Mouse (Mus musculus): ENCODE measurements around the gene Chrdl2. TPM values are rescaled to one million over a fixed set of nuclear protein-coding genes. Genes with fewer than 3 reads are reported as not detected.

Chrdl2 gene
- total RNA-seq, 1 experiment = 0.36 TPM

DNA sequence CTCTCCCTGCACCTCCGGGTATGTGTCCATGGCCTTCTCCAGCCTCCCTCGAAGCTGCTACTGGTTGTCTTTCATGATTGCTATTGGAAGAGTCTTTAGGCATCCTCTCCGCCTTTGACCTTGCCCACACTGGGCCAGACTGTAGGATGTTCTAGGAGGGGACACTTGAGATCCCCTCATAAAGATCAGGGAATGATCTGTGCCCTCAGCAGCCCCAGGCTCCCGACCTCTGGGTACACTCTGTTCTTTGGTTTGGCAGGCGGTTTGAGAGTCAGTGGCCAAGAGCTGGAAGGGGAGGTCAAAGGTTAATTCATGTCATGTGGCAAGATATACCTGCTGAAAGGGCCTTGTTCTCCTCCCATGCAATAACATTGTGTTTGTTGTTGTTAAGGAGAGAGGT, 4.7 kb downstream of the Chrdl2 start:
- no peak for TF ChIP-seq ZNF384 (IDR thresholded peaks at IDR 0.05; ENCODE audit: low read depth, low read length)
- no peak for TF ChIP-seq ZC3H11A (IDR thresholded peaks at IDR 0.05; ENCODE audit: borderline replicate concordance, low read depth, low read length)
- no peak for TF ChIP-seq MAFK (IDR thresholded peaks at IDR 0.05; ENCODE audit: insufficient read depth, low read depth, low read length)
- no peak for TF ChIP-seq HCFC1 (IDR thresholded peaks at IDR 0.05; ENCODE audit: borderline replicate concordance, insufficient read depth, low read length)
- TF ChIP-seq CHD2 (IDR thresholded peaks at IDR 0.05; ENCODE audit: low read depth, low read length) = no peak
- DNase-seq (ENCODE audit: low read depth, low spot score) = no peak
- Histone ChIP-seq H3K27ac (ENCODE audit: insufficient read depth, low read depth, low read length, poor library complexity, severe bottlenecking) (no peak overlapping the region), H3K9me3 (ENCODE audit: control insufficient read depth, insufficient read depth, low read depth, low read length) (no peaks in the 10 kb centered on the region), H3K9ac (ENCODE audit: insufficient read depth, low read depth, low read length, poor library complexity, severe bottlenecking) (no peak overlapping the region), H3K36me3 (ENCODE audit: control insufficient read depth, insufficient read depth, low read length, poor library complexity, severe bottlenecking) (no peaks in the 10 kb centered on the region), H3K4me1 (ENCODE audit: control insufficient read depth in 2 of 2, insufficient read depth in 2 of 2, low read length in 2 of 2, poor library complexity in 1 of 2) (no peaks in the 10 kb centered on the region; a peak in 1 of 4 replicates), H3K4me3 (ENCODE audit: insufficient read depth in 1 of 2, low read depth in 1 of 2, low read length in 2 of 2, poor library complexity in 1 of 2, severe bottlenecking in 1 of 2) (no peak overlapping the region)
- in situ Hi-C loops (cut with MboI; ENCODE audit: low sequenced_read_pairs in 2 of 2, unreplicated experiment in 2 of 2) = no loop called here

DNA sequence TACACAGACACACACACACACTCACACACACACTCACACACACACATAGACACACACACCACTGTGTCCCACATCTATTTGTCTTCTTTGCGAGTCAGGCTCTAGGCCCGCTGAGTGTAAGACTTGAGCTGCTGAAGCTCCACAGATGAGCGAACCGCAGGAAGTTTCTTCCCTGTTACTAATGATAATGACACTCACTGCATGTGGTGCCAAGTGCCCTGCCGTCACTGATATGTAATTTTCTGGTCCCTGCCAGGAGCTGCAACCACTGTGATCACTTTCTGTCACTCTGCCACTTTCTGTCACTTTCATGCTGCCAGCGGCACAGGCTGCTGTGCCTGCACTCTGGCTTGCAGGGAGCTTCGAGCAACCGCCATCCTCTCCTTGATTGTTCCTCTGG, 6.1 kb downstream of the Chrdl2 start:
- Histone ChIP-seq H3K9me3 (ENCODE audit: control insufficient read depth, insufficient read depth, low read depth, low read length) (no peaks in the 10 kb centered on the region), H3K9ac (ENCODE audit: insufficient read depth, low read depth, low read length, poor library complexity, severe bottlenecking) (no peak overlapping the region), H3K4me1 (ENCODE audit: control insufficient read depth in 2 of 2, insufficient read depth in 2 of 2, low read length in 2 of 2, poor library complexity in 1 of 2) (no peaks in the 10 kb centered on the region; a peak in 1 of 4 replicates), H3K36me3 (ENCODE audit: control insufficient read depth, insufficient read depth, low read length, poor library complexity, severe bottlenecking) (no peaks in the 10 kb centered on the region), H3K27ac (ENCODE audit: insufficient read depth, low read depth, low read length, poor library complexity, severe bottlenecking) (no peak overlapping the region), H3K4me3 (ENCODE audit: insufficient read depth in 1 of 2, low read depth in 1 of 2, low read length in 2 of 2, poor library complexity in 1 of 2, severe bottlenecking in 1 of 2) (no peak overlapping the region)
- DNase-seq (ENCODE audit: low read depth, low spot score) = no peak
- TF ChIP-seq ZC3H11A (IDR thresholded peaks at IDR 0.05; ENCODE audit: borderline replicate concordance, low read depth, low read length) (no peak), HCFC1 (IDR thresholded peaks at IDR 0.05; ENCODE audit: borderline replicate concordance, insufficient read depth, low read length) (no peak), MAFK (IDR thresholded peaks at IDR 0.05; ENCODE audit: insufficient read depth, low read depth, low read length) (no peak), ZNF384 (IDR thresholded peaks at IDR 0.05; ENCODE audit: low read depth, low read length) (no peak), CHD2 (IDR thresholded peaks at IDR 0.05; ENCODE audit: low read depth, low read length) (no peak)
- in situ Hi-C loops (cut with MboI; ENCODE audit: low sequenced_read_pairs in 2 of 2, unreplicated experiment in 2 of 2) = no loop called here

DNA sequence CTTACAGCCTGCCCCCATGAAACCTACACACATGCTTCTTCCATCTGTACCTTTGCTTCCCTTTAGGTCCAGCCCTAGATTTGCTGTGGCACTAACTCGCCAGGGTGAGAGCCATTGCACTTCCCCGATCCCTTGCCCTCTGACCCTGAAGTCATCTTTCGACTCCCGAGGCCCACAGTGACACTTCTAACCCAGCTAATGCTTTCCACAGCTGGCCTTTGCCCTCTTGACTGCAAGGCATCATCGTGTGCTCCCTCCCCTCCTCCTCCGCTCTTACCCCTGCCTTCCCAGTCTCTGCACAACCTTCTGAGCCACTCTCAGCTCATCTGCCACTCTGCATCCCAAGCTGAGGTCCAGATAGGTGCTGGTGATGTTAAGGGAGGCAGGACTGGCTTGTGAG, 6.5 kb downstream of the Chrdl2 start:
- DNase-seq (ENCODE audit: low read depth, low spot score) = no peak
- TF ChIP-seq MAFK (IDR thresholded peaks at IDR 0.05; ENCODE audit: insufficient read depth, low read depth, low read length) = no peak
- TF ChIP-seq ZC3H11A (IDR thresholded peaks at IDR 0.05; ENCODE audit: borderline replicate concordance, low read depth, low read length) = no peak
- no peak for TF ChIP-seq HCFC1 (IDR thresholded peaks at IDR 0.05; ENCODE audit: borderline replicate concordance, insufficient read depth, low read length)
- no peak for TF ChIP-seq ZNF384 (IDR thresholded peaks at IDR 0.05; ENCODE audit: low read depth, low read length)
- TF ChIP-seq CHD2 (IDR thresholded peaks at IDR 0.05; ENCODE audit: low read depth, low read length) = no peak
- Histone ChIP-seq H3K36me3 (ENCODE audit: control insufficient read depth, insufficient read depth, low read length, poor library complexity, severe bottlenecking) (no peaks in the 10 kb centered on the region), H3K9ac (ENCODE audit: insufficient read depth, low read depth, low read length, poor library complexity, severe bottlenecking) (no peak overlapping the region), H3K9me3 (ENCODE audit: control insufficient read depth, insufficient read depth, low read depth, low read length) (no peaks in the 10 kb centered on the region), H3K4me1 (ENCODE audit: control insufficient read depth in 2 of 2, insufficient read depth in 2 of 2, low read length in 2 of 2, poor library complexity in 1 of 2) (no peaks in the 10 kb centered on the region; a peak in 1 of 4 replicates), H3K4me3 (ENCODE audit: insufficient read depth in 1 of 2, low read depth in 1 of 2, low read length in 2 of 2, poor library complexity in 1 of 2, severe bottlenecking in 1 of 2) (no peak overlapping the region), H3K27ac (ENCODE audit: insufficient read depth, low read depth, low read length, poor library complexity, severe bottlenecking) (no peak overlapping the region)
- in situ Hi-C loops (cut with MboI; ENCODE audit: low sequenced_read_pairs in 2 of 2, unreplicated experiment in 2 of 2) = no loop called here

DNA sequence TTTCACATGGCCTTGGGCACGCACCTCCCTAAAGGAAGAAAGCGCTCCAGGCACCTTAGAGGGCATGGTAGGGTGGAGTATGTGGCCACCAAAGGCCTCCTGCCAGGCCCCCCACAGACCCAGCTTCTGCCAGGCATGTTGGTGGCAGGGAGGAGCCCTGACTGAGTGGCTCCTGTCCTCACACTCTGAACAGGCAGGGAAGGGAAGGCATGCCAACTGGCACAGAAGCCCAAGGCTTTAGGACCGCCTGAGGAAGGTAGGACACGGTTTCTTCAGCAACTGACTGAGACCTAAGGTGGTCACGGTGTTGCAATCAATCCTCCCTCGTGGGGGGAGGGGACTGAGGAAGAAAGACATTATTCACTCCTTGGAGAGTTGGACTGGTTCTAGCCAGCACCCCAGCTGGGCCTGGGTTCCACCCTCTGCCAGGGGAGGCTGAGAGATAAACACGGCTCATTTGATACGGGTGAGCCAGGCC, 8.2 kb downstream of the Chrdl2 start:
- H3K4me1 ChIP-seq (ENCODE audit: control insufficient read depth in 2 of 2, insufficient read depth in 2 of 2, low read length in 2 of 2, poor library complexity in 1 of 2) = no peaks in the 10 kb centered on the region; a peak in 1 of 4 replicates
- H3K9ac ChIP-seq (ENCODE audit: insufficient read depth, low read depth, low read length, poor library complexity, severe bottlenecking) = no peak overlapping the region
- no peak overlapping the region for H3K27ac ChIP-seq (ENCODE audit: insufficient read depth, low read depth, low read length, poor library complexity, severe bottlenecking)
- no peaks in the 10 kb centered on the region for H3K36me3 ChIP-seq (ENCODE audit: control insufficient read depth, insufficient read depth, low read length, poor library complexity, severe bottlenecking)
- no peak overlapping the region for H3K4me3 ChIP-seq (ENCODE audit: insufficient read depth in 1 of 2, low read depth in 1 of 2, low read length in 2 of 2, poor library complexity in 1 of 2, severe bottlenecking in 1 of 2)
- H3K9me3 ChIP-seq (ENCODE audit: control insufficient read depth, insufficient read depth, low read depth, low read length) = no peaks in the 10 kb centered on the region
- no peak for DNase-seq (ENCODE audit: low read depth, low spot score)
- TF ChIP-seq HCFC1 (IDR thresholded peaks at IDR 0.05; ENCODE audit: borderline replicate concordance, insufficient read depth, low read length) (no peak), ZC3H11A (IDR thresholded peaks at IDR 0.05; ENCODE audit: borderline replicate concordance, low read depth, low read length) (no peak), CHD2 (IDR thresholded peaks at IDR 0.05; ENCODE audit: low read depth, low read length) (no peak), ZNF384 (IDR thresholded peaks at IDR 0.05; ENCODE audit: low read depth, low read length) (no peak), MAFK (IDR thresholded peaks at IDR 0.05; ENCODE audit: insufficient read depth, low read depth, low read length) (no peak)
- in situ Hi-C loops (cut with MboI; ENCODE audit: low sequenced_read_pairs in 2 of 2, unreplicated experiment in 2 of 2) = no loop called here

DNA sequence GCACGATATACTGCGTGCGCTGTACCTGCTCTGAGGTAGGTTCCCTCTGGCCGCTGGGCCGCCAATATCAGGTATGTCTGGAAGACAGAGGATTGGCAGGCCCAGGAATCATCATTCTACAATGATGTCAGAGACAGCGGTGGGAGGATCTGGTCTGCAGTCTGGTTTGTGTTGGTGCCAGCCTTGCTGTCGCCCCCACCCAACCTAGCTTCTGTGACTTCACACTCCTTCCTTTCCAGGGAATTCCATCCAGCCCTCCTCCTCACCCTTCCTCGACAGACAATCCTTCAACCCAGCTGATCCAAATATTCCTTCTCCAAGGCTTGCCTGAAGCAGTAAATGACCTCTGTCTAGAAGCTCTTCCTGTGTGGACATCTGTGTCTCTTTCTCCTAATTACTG, 11.1 kb downstream of the Chrdl2 start:
- Histone ChIP-seq H3K9me3 (ENCODE audit: control insufficient read depth, insufficient read depth, low read depth, low read length) (no peaks in the 10 kb centered on the region), H3K36me3 (ENCODE audit: control insufficient read depth, insufficient read depth, low read length, poor library complexity, severe bottlenecking) (no peaks in the 10 kb centered on the region), H3K9ac (ENCODE audit: insufficient read depth, low read depth, low read length, poor library complexity, severe bottlenecking) (no peak overlapping the region), H3K27ac (ENCODE audit: insufficient read depth, low read depth, low read length, poor library complexity, severe bottlenecking) (no peak overlapping the region), H3K4me1 (ENCODE audit: control insufficient read depth in 2 of 2, insufficient read depth in 2 of 2, low read length in 2 of 2, poor library complexity in 1 of 2) (no peaks in the 10 kb centered on the region), H3K4me3 (ENCODE audit: insufficient read depth in 1 of 2, low read depth in 1 of 2, low read length in 2 of 2, poor library complexity in 1 of 2, severe bottlenecking in 1 of 2) (no peak overlapping the region)
- in situ Hi-C loops (cut with MboI; ENCODE audit: low sequenced_read_pairs in 2 of 2, unreplicated experiment in 2 of 2) = no loop called here
- TF ChIP-seq MAFK (IDR thresholded peaks at IDR 0.05; ENCODE audit: insufficient read depth, low read depth, low read length) (no peak), HCFC1 (IDR thresholded peaks at IDR 0.05; ENCODE audit: borderline replicate concordance, insufficient read depth, low read length) (no peak), ZC3H11A (IDR thresholded peaks at IDR 0.05; ENCODE audit: borderline replicate concordance, low read depth, low read length) (no peak), ZNF384 (IDR thresholded peaks at IDR 0.05; ENCODE audit: low read depth, low read length) (no peak), CHD2 (IDR thresholded peaks at IDR 0.05; ENCODE audit: low read depth, low read length) (no peak)
- DNase-seq (ENCODE audit: low read depth, low spot score) = no peak

Data from ES-E14 (cell line).